Mouse (Mus musculus) kidney, adult 2 months (tissue): ENCODE measurements around the gene Bcl10. TPM values are rescaled to one million over a fixed set of nuclear protein-coding genes. Genes with fewer than 3 reads are reported as not detected.

Source experiments
- DNase-seq: peaks from one replicate; pipeline ENCODE4 v3.0.0; 2021
- H3K27ac ChIP-seq: fragments of 200-500 bp; 2 replicates; pipeline ENCODE4 v1.5.1; 2012; ENCODE audit warnings: low read depth, low read length, control low read depth, inconsistent platforms; ENCODE audit not compliant: insufficient read depth
- H3K27me3 ChIP-seq: fragments of 200-500 bp; replicated peaks from 2 replicates; pipeline ENCODE4 v1.6.1; 2012; ENCODE audit warnings: mild to moderate bottlenecking, moderate library complexity, low read length, inconsistent platforms; ENCODE audit not compliant: control insufficient read depth, insufficient read depth
- H3K36me3 ChIP-seq: fragments of 200-500 bp; 2 replicates; pipeline ENCODE4 v1.6.1; 2012; ENCODE audit warnings: mild to moderate bottlenecking, moderate library complexity, low read length, inconsistent platforms; ENCODE audit not compliant: control insufficient read depth, insufficient read depth
- H3K4me1 ChIP-seq: fragments of 200-500 bp; 2 replicates; pipeline ENCODE4 v1.6.1; 2011; ENCODE audit warnings: low read length; ENCODE audit not compliant: control insufficient read depth, insufficient read depth
- H3K4me3 ChIP-seq: fragments of 200-500 bp; 2 replicates; pipeline ENCODE4 v1.5.1; 2011; ENCODE audit warnings: mild to moderate bottlenecking, low read depth, low read length, control low read depth; ENCODE audit not compliant: insufficient read depth
- CTCF ChIP-seq: fragments of 200-500 bp; conservative IDR thresholded peaks from 2 replicates; pipeline ENCODE4 v1.5.1; 2011; ENCODE audit warnings: low read depth, mild to moderate bottlenecking, control low read depth, low read length, moderate library complexity, mixed read lengths; ENCODE audit not compliant: insufficient read depth, insufficient read length
- POLR2A ChIP-seq: fragments of 200-500 bp; IDR thresholded peaks from one replicate; pipeline ENCODE4 v1.6.1; 2011; ENCODE audit warnings: low read depth, low read length, control low read depth
- WGBS: fragments of 180-500 bp; shearing (Covaris S2); methylation state at CpG from one replicate; pipeline ENCODE4 v1.1.7; 2018; 5-methylcytosine and 5-hydroxymethylcytosine counted together
- polyA plus RNA-seq: library from polyadenylated mRNA; depleted of rRNA; stranded (reverse); fragments of >200 nt; gene quantifications from 2 replicates; pipeline ENCODE4 v1.2.3, GENCODE M21; 2012

Bcl10 gene
- polyA plus RNA-seq, 1 experiment = 13.7 TPM

DNA sequence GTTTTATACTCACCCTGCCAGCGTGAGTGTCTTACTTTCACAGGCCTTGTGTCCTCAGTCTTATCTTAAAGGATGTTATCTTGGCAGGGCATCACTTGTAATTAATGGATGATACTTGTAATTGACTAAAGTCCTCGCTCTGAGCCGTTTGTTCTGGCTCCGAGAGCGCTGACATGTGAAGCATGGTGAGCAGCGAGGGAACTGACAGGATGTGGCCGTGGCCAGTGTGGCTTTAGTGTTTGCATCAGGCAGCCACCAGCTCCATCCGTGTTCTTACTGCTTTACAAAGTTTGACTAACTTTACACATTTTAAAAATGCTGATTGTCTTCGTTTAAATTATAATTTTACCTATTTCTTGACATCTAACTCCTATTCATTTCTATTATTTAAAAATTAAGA is 11.2 kb downstream of the Bcl10 start:
- Histone ChIP-seq H3K27ac (no peak overlapping the region), H3K27me3 (no peaks in the 10 kb centered on the region), H3K4me3 (no peak overlapping the region), H3K36me3 (peaks cover 2% of the 10 kb centered on the region; the same call in 1 of the 2 replicates), H3K4me1 (peaks cover 4% of the 10 kb centered on the region; the same call in 1 of the 2 replicates)
- no peak for TF ChIP-seq POLR2A
- TF ChIP-seq CTCF = no peak
- WGBS = 66% methylated on average over 9 of the region's 9 CpGs
- DNase-seq = no peak

DNA sequence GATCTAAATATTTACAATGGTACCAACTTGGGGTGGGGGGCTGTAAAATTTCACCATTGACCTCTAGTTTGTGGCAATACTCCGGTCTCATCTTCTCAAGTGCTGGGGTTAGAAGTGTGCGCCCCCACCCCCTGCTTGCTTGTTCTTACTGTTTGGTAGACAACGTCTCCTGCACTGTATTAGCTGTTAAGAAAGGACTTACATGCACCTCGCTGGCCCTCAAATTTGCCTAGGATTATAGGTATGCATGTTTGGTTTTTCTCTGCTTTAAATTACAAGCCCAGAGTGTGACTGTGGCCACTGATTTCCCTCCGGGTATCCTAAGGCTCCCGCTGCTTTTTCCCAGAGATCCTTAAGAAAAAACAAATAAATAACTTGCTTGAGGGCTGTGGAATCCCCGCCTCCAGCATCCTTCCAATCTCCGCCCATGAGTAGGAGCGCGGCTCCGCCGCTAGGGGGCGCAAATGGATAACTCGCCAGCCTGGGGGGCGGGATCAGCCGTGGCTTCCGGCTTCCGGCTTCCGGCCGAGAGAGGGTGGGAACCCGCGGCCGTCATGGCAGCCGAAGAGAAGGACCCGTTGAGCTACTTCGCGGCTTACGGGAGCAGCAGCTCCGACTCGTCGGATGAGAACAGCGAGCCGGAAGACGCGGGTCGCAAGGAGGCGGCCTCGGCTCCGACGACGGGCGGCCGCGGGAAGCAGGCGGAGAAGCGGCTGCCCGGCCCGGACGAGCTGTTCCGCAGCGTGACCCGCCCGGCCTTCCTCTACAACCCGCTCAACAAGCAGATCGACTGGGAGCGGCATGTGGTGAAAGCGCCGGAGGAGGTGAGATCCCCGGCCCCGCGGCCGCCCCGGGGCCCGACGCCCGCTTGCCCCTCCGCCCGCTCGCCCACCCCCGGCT is 15.2 kb downstream of the Bcl10 start, which contains the start of gene 2410004B18Rik:
2410004B18Rik (plus strand) TSS at position 510 of the 900 bp plus-strand sequence.
- peak; percentile 94 for DNase-seq
- TF ChIP-seq CTCF = peak; percentile 83
- TF ChIP-seq POLR2A = peak; percentile 80
- Histone ChIP-seq H3K27me3 (no peaks in the 10 kb centered on the region), H3K27ac (0 out of 2 replicates have a peak within 1 kb of the TSS, but pooled peaks have one; percentile 14), H3K36me3 (no peaks in the 10 kb centered on the region; the same call in 1 of the 2 replicates), H3K4me1 (peaks cover 10% of the 10 kb centered on the region; the same call in 1 of the 2 replicates), H3K4me3 (peak within 1 kb of the TSS; percentile 87)
- under 1% methylated on average over 67 of the region's 70 CpGs for WGBS

GRCm38 (mm10) chr3:145938405-145939349 is 16.1 kb downstream of the Bcl10 start:
- Histone ChIP-seq H3K27me3 (no peaks in the 10 kb centered on the region), H3K4me1 (peaks cover 10% of the 10 kb centered on the region; the same call in 1 of the 2 replicates), H3K4me3 (peak overlapping the region; percentile 87), H3K27ac (no peak overlapping the region), H3K36me3 (peaks cover 1% of the 10 kb centered on the region; the same call in 1 of the 2 replicates)
- WGBS = 14% methylated on average over 49 of the region's 50 CpGs
- TF ChIP-seq CTCF = no peak
- TF ChIP-seq POLR2A = no peak
- no peak for DNase-seq

- WGBS = 79% methylated on average over 12 of the region's 12 CpGs
- H3K36me3 ChIP-seq = peaks cover 2% of the 10 kb centered on the region; the same call in 1 of the 2 replicates
- no peak overlapping the region for H3K4me3 ChIP-seq
- TF ChIP-seq CTCF (no peak), POLR2A (no peak)
- no peak for DNase-seq
- H3K4me1 ChIP-seq = peaks cover 10% of the 10 kb centered on the region; the same call in 1 of the 2 replicates
- H3K27ac ChIP-seq = no peak overlapping the region
- no peaks in the 10 kb centered on the region for H3K27me3 ChIP-seq
Measured at GRCm38 (mm10) chr3:145939402-145939801, 16.8 kb downstream of the Bcl10 start.

DNA sequence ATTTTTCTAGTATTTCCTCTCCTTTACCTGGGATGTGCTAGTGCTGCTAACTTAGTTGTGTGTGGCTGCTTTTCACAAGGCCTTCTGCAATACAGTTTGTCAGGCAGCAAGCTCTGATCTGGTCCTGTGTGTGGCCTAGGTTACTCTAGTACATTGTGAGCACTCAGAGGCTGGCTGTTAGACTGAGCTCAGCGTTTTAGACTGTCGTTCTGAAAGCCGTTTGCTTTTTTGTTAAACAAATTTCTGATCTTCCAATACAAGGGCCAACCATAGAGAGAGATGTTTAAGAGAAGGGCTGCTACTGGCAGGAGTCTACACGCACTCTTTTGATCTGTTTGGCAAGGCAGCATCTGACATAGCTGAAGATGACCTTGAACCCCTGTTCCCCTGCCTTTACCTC is 17.4 kb downstream of the Bcl10 start:
- H3K27ac ChIP-seq = no peak overlapping the region
- no peaks in the 10 kb centered on the region for H3K27me3 ChIP-seq
- TF ChIP-seq POLR2A (no peak), CTCF (no peak)
- DNase-seq = no peak
- 68% methylated on average over 4 of the region's 4 CpGs for WGBS
- H3K4me1 ChIP-seq = peaks cover 10% of the 10 kb centered on the region; the same call in 1 of the 2 replicates
- peaks cover 4% of the 10 kb centered on the region; the same call in 1 of the 2 replicates for H3K36me3 ChIP-seq
- H3K4me3 ChIP-seq = no peak overlapping the region

DNA sequence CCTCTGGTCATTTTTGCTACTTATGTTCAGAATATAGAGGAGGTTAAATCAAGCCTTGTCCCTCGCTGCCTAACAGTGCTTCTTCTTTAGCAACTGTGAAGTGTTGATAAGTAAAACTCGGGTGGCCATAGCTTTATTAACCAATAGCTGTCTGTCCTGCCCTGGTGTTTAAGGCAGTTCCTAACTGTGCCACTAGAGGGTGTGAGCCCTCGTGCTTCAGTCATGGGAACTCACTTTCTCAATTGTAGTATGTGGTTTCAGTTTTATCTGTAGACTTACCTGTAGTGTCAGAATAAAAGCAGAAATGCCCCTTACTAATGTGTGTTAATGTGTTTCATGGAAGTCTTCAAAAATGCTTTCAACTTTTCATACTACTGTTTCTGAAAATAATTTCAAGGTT is 19.4 kb downstream of the Bcl10 start:
- 7% methylated on average over 3 of the region's 3 CpGs for whole genome bisulfite sequencing

More for the DNA sequence above, 19.4 kb downstream of the Bcl10 start:
- DNase-seq = peak; percentile 84
- Histone ChIP-seq H3K4me1 (peaks cover 10% of the 10 kb centered on the region; the same call in 1 of the 2 replicates), H3K27ac (no peak overlapping the region), H3K27me3 (no peaks in the 10 kb centered on the region), H3K36me3 (peaks cover 4% of the 10 kb centered on the region; the same call in 1 of the 2 replicates), H3K4me3 (no peak overlapping the region)
- TF ChIP-seq CTCF = peak; percentile 88
- no peak for TF ChIP-seq POLR2A
